Mouse (Mus musculus) CD4-positive helper T cell, adult 2 months (primary cell): ENCODE data around the gene Taf1.

Experiments used
- DNase-seq: peaks from one replicate; pipeline ENCODE4 v3.0.0-alpha.2; 2012; ENCODE audit warnings: low read depth, missing footprints, low spot score

Gene Taf1

DNA sequence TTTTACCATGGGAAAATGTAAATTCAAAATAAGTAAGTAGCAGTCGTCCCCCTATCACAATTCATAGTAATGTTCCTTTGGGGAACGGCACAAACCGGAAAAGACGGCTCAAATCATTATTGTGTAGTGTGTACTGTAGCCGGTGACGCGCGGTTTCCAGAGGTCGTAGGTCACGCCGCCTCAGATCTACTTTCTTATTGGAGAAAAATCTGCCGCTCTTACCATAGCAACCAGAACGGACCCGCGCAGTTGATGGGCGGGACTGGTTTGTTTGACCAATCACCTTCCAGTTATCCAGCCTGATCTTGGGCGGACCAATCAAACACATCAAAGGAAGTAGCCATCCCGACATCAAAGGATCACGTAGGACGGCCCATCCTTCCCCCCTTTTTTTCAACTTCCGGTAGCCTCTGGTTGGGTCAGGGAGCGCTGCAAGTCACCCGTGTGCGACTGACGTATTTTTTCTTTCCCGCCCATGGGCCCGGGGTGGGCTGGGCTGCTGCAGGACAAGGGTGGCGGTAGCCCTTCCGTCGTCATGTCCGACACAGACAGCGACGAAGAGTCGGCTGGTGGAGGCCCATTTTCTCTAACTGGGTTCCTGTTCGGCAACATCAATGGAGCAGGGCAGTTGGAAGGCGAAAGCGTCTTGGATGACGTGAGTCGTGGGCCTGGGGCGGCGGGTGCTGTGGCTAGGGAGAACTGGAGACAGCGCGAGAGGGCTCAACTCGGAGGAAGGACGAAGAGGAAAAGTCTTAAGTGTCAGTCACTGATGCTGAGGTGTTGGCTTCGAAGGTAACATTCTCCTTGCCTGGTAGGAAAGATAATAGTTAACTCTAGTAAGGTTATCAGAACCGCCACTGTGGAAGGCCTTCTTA lies at the start of gene Taf1:
Gene Taf1, plus strand, starts transcription at position 388 of the 875 bp plus-strand sequence.
- peak; percentile 97 for DNase-seq

DNA sequence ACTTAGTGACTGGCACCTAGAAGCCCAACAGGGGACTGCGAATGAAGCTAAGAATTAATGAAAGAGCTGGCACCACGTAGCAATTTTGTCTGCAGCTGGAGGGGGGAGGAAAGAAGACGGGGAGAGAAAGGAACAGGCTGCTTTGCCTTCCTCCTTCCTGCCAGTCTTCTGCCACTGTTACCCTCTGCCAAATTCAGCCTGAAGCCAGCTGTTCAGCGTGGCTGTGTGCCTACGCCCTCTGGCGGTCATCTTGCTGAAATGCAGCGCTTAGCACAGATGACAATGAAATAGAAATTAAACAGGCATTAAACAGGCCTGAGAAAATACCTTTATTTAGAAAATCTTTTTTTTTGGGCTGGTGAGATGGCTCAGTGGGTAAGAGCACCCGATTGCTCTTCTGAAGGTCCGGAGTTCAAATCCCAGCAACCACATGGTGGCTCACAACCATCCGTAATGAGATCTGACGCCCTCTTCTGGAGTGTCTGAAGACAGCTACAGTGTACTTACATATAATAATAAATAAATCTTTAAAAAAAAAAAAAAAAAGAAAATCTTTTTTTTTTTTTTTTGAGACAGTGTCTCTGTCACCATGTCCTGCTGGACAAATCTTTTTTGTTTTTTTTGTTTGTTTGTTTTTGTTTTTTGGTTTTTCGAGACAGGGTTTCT lies 45.9 kb upstream of the Taf1 start:
- DNase-seq: peak; percentile 55

DNA sequence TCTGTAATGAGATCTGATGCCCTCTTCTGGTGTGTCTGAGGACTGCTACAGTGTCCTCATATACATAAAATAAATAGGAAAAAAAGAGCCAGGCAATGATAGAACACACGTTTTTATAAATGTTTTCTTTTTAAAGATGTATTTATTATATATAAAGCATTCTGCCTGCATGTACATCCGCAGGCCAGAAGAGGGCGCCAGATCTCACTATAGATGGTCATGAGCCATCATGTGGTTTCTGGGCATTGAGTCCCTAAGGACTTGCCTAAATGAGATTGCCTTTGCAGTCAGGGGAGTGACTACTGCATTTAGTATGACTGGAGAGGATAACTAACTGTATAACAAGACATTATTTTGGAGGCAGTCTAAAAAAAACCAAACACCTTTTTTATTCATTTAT lies 27.9 kb upstream of the Taf1 start:
- DNase-seq: peak; percentile 28

DNA sequence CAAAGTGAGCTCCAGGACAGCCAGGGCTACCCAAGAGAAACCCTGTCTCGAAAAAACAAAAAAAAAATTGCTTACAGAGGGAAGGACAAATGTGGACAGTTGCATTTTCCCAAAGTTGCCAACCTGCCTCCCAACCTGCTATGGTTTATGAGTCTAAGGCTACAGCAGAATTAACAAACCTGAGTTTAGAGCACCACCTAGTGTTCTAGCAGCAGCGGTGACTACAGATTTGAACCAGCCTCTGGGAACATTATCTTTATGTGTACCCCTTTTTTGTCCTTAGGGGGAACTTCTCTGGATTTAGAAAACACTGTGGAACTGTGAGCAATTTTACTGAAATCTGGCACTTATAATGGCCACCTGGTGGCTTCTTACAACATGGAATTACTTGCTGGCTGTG lies 16.8 kb upstream of the Taf1 start:
- DNase-seq: peak; percentile 4

DNA sequence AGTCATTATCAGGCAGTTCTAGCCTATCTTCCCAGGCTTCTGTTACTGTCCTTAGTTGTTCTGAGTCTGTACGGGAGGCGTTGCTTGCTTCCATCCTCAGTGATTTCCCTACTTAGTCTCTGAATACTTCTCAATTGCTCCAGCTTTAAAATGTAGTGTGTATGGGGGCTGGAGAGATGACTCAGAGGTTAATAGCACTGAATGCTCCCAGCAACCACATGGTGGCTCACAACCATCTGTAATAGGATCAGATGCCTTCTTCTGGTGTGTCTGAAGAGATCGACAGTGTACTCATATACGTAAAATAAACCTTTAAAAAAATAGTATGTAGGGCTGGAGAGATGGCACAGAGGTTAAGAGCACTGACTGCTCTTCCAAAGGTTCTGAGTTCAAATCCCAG lies 14.5 kb upstream of the Taf1 start:
- no peak for DNase-seq

DNA sequence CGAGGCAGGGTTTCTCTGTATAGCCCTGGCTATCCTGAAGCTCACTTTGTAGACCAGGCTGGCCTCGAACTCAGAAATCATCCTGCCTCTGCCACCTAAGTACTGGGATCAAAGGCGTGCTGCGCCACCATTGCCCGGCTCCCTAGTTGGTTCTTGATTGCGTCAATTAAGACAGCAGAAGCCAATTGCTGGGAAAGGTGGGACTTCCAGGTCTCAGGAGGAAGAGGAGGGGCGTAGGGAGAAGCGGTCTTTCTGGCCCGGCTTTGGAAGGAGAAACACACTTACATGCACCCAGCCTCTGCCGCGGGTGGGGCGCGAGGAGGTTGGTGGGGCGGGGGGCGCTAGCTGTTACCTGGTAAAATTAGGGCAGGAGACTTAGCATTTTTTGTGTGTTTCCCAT lies 10.5 kb upstream of the Taf1 start:
- peak; percentile 14 for DNase-seq

DNA sequence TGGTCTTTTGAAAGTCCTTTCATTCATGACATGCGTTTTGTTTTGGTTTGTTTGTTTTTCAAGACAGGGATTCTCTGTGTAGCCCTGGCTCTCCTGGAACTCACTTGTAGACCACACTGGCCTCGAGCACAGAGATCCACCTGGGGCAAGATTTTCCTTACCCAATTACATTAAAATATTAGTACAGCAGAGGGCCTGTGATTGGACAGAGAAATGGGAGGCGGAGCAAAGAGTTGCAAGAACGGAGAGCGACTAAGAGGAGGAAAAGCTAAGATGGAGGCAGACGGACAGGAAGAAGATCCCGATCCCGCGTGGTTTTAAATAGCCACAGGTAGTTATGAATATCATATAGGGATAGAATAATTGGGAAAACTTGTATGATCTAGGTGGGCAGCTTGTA lies 5.2 kb upstream of the Taf1 start:
- peak; percentile 40 for DNase-seq

DNA sequence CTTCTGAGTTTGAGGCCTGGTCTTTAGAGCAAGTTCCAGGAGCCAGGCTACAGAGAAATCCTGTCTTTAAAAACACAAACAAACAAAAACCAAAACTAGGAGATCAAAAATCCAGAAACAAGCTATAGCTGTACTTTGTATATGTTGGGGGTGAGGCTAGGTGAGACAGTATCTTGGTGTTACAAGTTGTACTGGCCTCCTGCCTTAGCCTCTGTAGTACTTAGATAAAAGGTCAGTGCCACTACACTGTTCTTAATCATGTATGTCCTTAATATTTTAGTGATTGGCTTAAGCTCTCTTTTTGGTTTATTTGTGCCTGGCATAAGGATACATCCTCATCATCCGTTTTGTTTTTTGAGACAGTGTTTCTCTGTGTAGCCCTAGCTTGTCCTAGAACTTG lies 52.9 kb downstream of the Taf1 start:
- no peak for DNase-seq

DNA sequence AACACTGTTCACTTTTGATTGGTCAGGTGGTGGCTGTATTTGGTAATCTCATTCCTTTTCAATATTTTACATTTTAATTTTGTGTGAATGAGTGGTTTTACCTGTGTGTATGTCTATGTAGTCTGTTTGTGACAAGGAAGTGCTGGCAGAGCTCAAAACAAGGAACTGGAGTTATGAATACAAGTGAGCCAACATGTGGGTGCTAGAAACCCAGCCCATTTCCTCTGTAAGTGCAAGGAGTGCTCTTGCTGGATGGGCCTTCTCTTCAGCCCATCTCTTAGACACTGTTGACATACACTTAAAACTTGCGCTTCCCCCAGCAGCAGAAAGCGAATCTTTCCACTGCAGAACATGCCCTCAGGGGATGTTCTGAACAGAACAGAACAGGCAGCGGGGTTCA lies 83.6 kb downstream of the Taf1 start:
- DNase-seq: no peak

DNA sequence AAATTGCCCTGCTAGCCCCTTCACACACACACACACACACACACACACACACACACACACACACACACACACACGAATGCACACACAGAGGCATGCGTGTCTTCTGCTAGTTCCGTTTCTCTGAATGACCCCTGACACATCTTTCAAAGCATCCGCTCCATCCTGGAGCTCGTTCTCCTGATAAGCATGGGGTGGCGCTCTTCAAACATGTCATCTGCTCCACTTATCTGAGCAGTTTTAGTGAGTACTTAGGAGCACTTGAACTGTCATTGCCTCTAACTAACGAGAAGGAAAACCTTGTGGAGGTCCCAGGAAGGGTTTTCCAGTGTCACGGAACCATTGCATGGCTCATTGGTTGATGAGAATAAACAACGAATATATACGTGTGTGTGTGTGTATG lies 85.4 kb downstream of the Taf1 start:
- no peak for DNase-seq

DNA sequence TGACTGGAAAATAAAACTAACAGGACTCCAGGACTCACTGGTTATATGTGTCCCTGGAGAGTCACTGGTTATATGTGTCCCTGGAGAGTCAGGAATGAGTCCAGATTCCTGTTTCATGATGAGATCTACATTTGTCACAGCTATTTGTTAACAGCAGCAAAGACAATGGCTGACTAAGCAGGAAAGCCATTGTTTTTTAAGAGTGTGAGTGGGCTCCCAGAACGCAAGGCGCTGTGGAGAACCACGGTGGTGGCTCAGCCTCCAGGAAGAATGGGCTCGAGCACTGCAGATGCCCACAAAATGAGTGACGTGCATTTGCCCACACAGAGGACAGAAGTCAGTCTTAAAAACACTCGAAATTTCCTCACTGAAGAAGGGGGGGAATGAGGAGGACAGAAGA lies 87.8 kb downstream of the Taf1 start:
- DNase-seq: no peak

DNA sequence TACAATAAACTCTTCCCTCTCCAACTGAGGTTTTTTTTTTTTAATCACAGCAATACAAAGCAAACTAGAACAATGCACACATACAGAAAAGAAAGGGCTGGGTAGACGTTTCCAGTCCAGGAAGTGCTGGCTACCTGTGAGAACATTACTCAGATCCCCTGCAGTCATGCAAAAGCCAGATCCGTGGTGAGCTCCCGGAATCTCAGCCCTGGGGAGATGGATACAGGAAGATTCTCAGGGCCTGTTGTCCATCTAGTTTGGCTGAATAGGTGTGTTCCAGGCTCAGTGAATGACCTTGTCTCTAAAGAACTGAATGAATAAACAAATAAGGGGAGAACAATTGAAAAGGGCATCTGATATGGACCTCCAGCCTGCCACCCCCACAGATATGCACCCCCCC lies 90.0 kb downstream of the Taf1 start:
- DNase-seq: no peak

DNA sequence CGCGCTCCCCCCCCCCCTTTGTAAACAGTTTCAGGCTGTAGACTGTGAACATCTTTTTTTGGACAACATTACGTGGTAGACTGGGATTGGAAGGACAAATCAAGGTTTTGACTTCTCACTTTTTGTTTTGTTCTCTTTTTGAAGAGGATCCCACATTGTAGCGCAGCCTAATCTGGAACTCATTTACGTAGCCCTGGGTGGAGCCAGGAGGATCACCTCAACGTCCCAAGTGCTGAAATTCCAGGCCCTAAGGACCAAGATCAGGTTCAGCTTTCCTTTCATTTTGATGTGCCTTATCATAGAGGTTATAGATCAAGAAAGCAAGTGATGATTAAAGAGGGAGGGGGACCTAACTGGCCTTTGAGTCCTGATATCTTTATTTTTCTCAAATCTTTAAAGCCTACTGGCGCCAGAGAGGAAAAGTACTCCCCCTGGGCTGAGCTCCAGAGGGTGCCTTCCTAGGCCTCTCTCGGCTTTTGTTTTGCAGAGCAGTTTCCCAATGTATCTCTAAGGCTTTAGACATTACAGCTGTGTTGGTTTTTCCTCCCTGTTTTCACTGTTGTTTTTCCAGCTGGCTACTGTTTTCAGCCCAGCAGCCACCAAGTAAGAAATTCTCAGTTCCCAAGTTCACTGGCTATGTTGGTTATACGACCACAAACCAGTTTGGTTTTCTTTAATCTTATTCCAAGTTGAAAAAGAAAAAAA lies 104.4 kb downstream of the Taf1 start:
- DNase-seq: no peak

DNA sequence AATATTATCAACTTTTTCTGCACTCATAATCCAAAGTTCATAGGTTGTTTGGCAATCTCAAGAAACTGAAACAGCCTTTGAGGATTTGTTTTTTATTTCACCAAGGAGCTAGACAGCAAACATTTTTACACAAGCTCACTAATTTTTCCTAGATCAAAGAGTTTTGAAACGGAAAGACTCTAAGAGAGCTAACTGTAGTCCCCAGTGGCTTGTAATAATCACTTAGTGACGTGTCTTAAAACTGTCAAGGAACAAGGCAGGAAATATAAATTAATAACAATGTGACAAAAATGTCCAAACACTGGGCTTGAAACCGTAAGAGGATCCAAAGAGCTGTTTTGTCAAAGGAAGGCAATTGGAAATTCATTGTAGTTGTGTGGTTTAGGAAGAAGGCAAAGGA lies 106.3 kb downstream of the Taf1 start:
- peak; percentile 55 for DNase-seq

DNA sequence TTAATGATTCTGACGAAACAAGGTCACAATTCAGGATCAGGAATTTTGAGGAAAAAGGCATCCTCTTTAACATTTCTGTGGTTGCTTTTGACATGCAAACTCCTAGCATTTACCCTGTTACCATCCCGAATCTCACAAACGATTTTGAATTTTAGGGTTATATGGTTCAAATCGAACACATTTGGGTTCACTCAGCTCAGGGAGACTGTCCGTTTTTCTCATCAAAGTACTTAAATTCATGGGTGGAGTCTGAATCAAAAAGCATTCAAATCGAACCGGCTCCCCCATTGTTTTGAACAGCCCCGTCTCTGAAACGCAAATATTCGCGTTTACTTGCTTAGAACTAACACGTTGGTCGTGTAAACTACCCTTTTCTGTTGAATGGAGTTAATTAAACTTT lies 106.8 kb downstream of the Taf1 start:
- no peak for DNase-seq

DNA sequence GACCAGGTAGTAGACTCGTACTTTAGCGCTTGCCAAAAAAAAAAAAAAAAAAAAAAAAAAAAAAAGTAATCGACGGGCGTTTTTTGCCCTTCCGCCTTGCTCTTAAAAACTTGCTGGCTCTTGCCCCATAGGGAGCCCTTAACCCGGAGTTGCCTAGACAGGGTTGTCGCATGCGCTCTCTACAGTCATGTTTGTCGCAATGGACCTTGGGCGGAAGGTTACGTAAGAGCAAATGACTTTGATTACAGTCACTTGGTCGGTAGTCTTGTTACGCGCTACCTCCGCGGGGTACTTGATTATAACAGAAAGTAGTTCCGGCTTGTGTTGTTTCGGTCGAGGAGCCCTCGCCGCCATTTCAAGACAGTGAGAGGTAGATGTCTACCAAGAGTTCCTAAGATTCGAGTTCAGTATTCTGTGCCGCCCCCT lies 107.2 kb downstream of the Taf1 start, which contains the start of gene Ogt:
Gene Ogt, plus strand, starts transcription at position 320 of the 426 bp plus-strand sequence.
- DNase-seq: peak; percentile 96

DNA sequence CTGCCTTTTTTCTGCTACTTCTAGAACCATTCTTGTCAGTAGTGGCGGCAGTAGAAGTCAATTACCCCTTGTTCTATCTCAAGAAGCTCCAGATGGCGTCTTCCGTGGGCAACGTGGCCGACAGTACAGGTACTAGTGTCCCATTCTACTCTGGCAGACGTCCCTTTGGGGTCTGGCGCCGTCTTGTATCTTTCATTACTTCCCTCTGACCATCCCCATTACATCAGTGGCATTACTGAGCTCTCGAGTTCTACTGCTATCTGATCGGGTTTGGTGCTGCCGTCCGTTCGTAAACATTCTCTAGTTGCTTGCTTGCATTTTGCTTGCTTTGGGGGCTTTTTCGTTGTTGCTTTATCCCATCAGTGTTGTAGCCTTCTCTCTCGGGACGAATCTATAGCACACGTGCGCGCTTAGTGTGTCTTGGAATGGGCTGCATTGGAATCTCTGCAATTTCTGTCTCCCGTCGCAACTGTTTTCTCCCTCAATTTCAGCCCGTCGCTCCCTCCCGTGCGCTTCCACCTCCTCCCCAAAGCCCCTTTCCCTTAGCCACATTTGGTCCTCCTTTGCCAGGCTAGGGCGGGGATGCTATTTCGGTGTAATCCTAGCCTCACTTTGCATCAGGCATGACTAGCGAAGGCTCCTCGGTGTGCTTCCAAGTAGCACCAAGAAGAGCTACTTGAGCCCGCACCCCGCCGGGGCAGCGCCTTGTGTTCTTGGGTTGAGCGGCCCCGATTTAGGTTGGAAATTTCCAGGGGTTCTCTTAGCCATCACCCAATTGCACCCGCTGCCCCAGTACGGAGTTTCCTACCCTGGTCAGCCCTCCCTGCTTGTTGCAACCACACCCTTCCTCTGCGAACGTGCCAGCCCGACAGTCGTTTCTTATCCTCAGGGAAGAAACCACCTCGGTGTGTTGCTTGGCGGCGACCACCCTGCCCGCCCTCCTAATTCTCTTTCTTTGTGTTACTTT lies 107.9 kb downstream of the Taf1 start:
- peak; percentile 47 for DNase-seq

DNA sequence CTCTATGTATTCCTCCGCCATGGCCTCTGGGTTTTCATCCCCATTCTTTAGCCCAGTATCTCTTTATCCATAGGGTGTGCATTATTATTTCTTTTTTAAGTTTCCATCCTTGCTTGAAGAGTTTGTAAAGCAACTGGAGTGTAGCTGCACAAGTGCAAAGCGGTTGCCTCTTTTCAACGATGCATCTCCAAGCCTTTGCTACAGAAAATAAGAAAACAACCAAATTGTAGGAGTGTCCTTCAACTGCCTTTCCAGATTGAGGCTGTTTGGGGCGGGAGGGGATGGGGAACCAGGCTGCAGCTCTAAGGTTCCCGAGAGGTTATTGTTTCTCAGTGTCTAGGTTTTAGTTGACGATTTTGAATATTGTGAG lies 108.6 kb downstream of the Taf1 start:
- no peak for DNase-seq

DNA sequence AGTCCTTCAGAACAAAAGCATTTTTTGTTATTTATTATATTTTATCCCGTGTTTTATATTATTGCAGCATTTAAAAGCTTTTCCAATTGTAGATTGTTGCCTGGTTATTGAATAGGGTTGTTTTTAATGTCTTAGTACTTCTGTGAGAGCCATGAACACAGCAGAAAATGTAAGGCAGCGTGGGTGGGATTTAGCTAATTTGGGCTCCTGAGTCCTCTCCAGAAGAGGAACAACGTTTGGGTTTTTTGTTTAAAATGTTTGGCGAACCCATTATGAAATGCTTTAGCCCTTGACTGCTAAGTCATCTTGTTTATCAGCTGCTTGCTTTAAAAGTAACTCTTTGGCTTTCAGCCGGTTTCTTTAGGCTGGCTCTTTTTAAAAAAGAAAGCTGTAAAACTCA lies 109.6 kb downstream of the Taf1 start:
- no peak for DNase-seq

DNA sequence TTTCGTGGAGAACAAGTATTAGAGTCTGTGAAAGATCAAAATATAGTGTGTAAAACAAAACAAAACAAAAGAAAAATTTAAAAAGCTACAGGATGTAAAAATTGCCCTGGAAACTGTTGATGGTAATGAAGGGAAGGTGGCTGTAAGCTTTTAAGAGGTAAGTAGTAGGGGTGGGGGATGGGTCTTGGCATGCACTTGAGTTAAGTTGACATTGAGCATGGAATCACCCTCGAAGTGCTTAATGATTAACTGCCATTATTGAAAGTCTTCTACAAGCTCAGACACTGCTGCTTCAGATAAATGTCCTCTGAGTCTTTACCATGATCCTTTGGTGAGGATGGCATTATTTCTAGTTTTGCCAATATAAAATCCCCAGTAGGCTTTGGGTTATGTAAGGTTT lies 112.8 kb downstream of the Taf1 start:
- no peak for DNase-seq

DNA sequence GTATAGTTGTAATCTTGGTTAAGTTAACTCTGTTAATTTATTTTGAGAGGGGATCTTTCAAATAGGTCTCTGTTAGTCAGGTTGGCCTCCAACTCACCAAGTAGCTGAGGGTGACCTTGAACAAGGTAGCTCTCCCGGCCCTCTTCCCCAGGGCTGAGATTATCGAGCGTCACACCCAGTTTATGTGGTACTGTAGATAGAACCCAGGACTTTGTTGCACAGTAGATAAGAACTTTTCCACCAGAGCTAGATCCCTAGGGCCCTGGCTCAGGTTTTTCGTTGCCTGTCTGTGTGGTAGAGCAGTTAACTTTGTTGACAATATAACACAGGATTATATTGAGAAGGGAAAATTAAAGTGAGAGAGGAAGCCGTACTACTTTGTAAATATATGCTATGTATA lies 114.1 kb downstream of the Taf1 start:
- DNase-seq: no peak
